Mouse (Mus musculus): ENCODE measurements around the gene Sypl.

The Sypl gene

GRCm38 (mm10) chr12:33003339-33003965, 49.8 kb downstream of the Sypl start:
- DNase-seq (ENCODE audit: low spot score in 2 of 2): no peak

GRCm38 (mm10) chr12:33005858-33006257, 52.2 kb downstream of the Sypl start:
- no peak for DNase-seq (ENCODE audit: low spot score in 2 of 2)

- no peak for DNase-seq (ENCODE audit: low spot score in 2 of 2)
Measured at GRCm38 (mm10) chr12:33007176-33007575, 53.5 kb downstream of the Sypl start.

GRCm38 (mm10) chr12:33008305-33009110, 54.8 kb downstream of the Sypl start:
- no peak for DNase-seq (ENCODE audit: low spot score in 2 of 2)

DNA sequence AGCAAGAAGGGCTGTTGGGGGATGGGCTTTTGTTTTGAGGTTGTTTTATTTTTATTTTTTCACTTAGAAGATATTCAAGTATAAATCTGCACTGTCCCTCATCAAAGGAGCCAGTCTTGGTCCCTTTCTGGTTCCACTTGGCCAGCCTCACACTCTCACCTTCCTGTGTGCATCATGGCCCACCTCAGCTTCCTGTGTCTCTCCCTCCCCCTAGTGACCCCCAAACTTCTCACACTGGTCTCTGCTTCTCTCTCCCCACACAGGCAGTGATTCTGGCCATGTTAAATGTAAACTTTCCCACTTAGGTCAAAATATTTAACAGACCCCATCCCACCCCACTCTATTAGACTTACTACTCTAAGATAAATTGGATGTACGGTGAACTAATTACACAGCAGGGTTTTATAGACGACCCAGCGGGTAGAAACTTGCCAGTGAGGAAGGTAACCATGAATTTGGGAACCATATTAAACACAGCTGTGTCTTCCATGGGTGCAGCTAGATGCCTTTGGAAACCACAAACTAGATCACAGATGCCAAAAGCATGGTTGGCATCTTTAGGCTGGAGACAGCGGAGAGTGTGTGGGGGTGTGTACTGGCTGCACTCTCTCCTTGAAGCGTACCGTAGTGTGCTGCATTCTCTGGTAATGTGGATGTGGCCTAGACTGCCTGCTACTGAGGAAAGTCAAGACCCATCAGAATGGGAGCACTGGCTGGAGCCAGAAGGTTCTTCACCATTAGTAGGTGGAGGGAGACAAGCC, 55.7 kb downstream of the Sypl start:
- DNase-seq (ENCODE audit: low spot score in 2 of 2): no peak

- DNase-seq (ENCODE audit: low spot score in 2 of 2): no peak
Measured at GRCm38 (mm10) chr12:33010026-33010425, 56.3 kb downstream of the Sypl start.

DNA sequence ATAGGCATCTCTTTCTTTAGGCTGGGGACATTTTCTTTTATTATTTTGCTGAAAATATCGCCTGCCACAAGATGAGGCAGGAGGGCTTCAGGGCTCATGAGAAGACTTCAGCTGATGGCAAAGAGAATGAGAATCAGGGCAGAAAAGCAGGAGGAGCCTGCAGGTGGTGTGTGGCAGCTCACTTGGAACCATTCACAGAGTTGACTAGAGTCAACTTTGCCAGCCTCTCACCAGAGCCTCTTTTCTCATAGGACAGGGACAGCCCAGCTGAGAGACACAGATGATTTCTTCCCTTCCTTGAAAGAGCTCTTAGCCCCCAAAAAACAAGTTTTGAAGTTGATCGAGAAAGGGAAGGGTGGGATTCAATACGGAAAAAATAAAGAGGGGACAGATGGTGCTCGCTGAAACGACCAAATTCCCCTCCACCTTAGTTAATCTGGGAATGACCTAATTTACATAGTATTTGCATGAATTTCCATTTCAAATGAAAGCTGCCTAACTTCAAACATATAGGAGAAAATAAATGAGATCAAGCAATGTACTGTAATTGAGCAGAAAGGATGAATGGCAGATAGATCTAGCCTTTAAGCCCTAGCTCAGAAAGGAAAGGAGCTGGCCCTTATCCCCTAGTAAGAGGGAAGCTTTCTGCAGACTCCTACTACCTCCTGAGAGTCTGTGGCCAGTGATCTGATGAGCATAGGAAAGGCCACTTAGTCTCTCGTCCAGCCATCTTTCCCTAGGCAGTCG, 60.5 kb downstream of the Sypl start:
- DNase-seq (ENCODE audit: low spot score in 2 of 2): no peak

DNA sequence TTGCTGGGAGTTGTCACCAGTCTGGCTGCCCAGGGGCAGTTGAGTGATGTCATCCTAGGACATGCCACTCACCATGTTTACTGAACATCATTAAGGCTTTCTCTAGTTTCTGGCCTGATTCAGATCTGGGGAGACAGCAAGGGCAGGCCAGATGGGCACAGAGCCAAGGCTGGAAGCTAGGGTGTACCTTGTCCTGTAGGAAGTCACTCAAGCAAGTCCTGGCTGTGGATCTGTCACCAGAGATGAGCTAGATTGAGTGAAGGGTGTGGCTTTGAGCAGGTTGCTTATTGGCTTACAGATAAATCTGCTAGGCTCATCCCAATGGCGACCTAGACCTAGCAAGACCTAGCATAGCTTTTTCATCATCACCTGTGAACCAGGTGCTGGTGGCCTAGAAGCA, 61.4 kb downstream of the Sypl start:
- DNase-seq (ENCODE audit: low spot score in 2 of 2): no peak

DNA sequence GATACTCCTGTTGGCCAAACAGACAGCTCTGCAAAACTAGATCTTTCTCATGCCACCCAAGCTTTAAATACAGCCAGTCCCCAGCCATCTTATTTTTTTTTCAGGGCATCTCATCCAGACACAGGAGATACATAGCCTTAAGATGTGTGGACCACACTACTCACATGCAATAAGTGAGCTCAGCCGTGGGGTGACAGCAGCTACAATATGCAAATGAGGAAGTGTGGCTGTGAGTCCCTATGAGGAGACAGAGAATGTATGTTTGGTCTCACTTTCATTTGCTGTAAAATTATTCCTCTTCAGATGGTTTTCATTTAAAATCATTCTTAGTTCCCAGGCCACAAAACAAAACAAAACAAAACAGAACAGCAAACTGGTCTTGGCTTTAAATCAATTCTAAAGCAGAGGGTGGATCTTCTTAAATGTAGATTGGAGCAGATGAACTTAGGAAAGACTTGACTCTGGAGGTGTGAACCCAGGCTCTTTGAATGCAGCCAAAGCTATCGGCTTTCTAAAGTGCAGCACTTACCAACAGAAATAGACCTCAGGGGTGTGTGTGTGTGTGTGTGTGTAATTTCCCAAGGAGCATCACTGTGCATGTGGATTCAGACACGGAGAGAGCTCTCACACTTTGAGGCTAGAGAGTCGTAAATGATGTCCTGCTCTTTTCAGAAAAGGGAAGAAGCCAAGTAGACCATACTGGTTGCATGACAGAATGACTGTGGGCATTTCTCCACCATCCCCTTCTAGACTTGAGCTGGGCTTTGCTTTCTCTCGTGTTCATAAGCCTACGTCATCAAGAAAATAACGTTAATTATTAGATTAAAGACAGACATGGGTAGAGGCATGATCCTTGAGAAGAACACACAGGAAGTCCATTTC, 63.4 kb downstream of the Sypl start:
- no peak for DNase-seq (ENCODE audit: low spot score in 2 of 2)

GRCm38 (mm10) chr12:33018601-33019000, 64.9 kb downstream of the Sypl start:
- DNase-seq (ENCODE audit: low spot score in 2 of 2): no peak

- DNase-seq (ENCODE audit: low spot score in 2 of 2): no peak
Measured at GRCm38 (mm10) chr12:33020011-33020410, 66.3 kb downstream of the Sypl start.

- no peak for DNase-seq (ENCODE audit: low spot score in 2 of 2)
Measured at GRCm38 (mm10) chr12:33021140-33021539, 67.4 kb downstream of the Sypl start.

GRCm38 (mm10) chr12:33021751-33022150, 68.1 kb downstream of the Sypl start:
- DNase-seq (ENCODE audit: low spot score in 2 of 2): no peak

- DNase-seq (ENCODE audit: low spot score in 2 of 2): no peak
Measured at GRCm38 (mm10) chr12:33024524-33024923, 70.8 kb downstream of the Sypl start.

GRCm38 (mm10) chr12:33027093-33027492, 73.4 kb downstream of the Sypl start:
- DNase-seq (ENCODE audit: low spot score in 2 of 2): peak; percentile 57 to 66

- no peak for DNase-seq (ENCODE audit: low spot score in 2 of 2)
Measured at GRCm38 (mm10) chr12:33028109-33028691, 74.5 kb downstream of the Sypl start.

- DNase-seq (ENCODE audit: low spot score in 2 of 2): no peak
Measured at GRCm38 (mm10) chr12:33028708-33029107, 75.0 kb downstream of the Sypl start.
